Mouse (Mus musculus) heart, embryonic 16.5 days (tissue): ENCODE measurements around the gene Ccdc88a. TPM values are rescaled to one million over a fixed set of nuclear protein-coding genes. Genes with fewer than 3 reads are reported as not detected.

Experiments
- ATAC-seq: fragments of 200-750 bp; cut with Nextera tagmentation; replicated peaks from 2 replicates; pipeline ENCODE4 v1.8.0; 2017; ENCODE audit warnings: moderate number of reproducible peaks; ENCODE audit not compliant: insufficient read depth, low FRiP score; ENCODE audit errors: extremely low read depth
- H3K27ac ChIP-seq: fragments of 300-500 bp; sonication (generic); 2 replicates; pipeline ENCODE4 v1.5.1; 2014; ENCODE audit warnings: mild to moderate bottlenecking, low read length, control low read depth, moderate library complexity
- H3K27me3 ChIP-seq: fragments of 300-500 bp; sonication (generic); 2 replicates; pipeline ENCODE4 v1.6.1; 2014; ENCODE audit warnings: low read length, mixed read lengths; ENCODE audit not compliant: control insufficient read depth, insufficient read depth
- H3K36me3 ChIP-seq: fragments of 300-500 bp; sonication (generic); 2 replicates; pipeline ENCODE4 v1.6.1; 2014; ENCODE audit not compliant: control insufficient read depth, insufficient read depth
- H3K4me1 ChIP-seq: fragments of 300-500 bp; sonication (generic); 2 replicates; pipeline ENCODE4 v1.6.1; 2014; ENCODE audit warnings: low read length, mixed read lengths; ENCODE audit not compliant: control insufficient read depth, insufficient read depth
- H3K4me2 ChIP-seq: fragments of 300-500 bp; sonication (generic); 2 replicates; pipeline ENCODE4 v1.6.1; 2014; ENCODE audit warnings: low read depth, mild to moderate bottlenecking, control low read depth, low read length
- H3K4me3 ChIP-seq: fragments of 300-500 bp; sonication (generic); 2 replicates; pipeline ENCODE4 v1.5.1; 2014; ENCODE audit warnings: mild to moderate bottlenecking, control low read depth, low read length
- H3K9ac ChIP-seq: fragments of 300-500 bp; sonication (generic); 2 replicates; pipeline ENCODE4 v1.6.1; 2014; ENCODE audit warnings: low read length, control low read depth
- H3K9me3 ChIP-seq: fragments of 300-500 bp; sonication (generic); replicated peaks from 2 replicates; pipeline ENCODE4 v1.6.1; 2016; ENCODE audit warnings: low read length; ENCODE audit not compliant: control insufficient read depth
- WGBS: fragments of 180-500 bp; shearing (Covaris S2); extraction: QIAGEN DNeasy Blood & Tissue Kit; methylation state at CpG from one replicate; pipeline ENCODE4 v1.1.7; 2014; 5-methylcytosine and 5-hydroxymethylcytosine counted together
- polyA plus RNA-seq: library from polyadenylated mRNA; unstranded; fragments of >200 nt; fragmentation: Nextera tagmentation; extraction: Ambion mirVana; gene quantifications from 2 replicates; pipeline ENCODE4 v1.2.1, GENCODE M21; 2015

The Ccdc88a gene
- polyA plus RNA-seq: 18.4 and 19.3 TPM in 2 replicates

GRCm38 (mm10) chr11:29373396-29374273 is at the start of gene Ccdc88a:
Gene Ccdc88a, plus strand, starts transcription at chr11:29373658.
- under 1% methylated on average over 95 of the region's 107 CpGs for WGBS

DNA sequence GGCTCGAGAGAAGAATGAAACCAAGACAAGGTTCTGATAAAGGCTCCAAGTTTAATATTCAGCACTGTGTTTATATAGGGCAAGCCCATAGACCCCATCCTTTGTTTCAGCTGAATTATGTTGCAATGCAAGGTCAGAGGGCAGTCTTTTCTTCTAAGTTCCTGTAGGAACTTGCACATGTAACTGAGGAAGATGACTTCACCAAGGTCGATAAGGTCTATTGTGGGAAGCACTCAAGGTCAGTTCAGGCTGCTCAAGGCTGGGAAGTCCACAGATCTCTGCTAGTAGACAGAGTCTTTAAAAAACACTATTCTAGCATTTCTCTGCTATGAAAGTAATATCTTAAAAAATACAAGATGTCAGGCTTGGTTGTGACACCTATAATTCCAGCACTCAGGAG is 38.0 kb upstream of the Ccdc88a start:
- 69% methylated on average over 2 of the region's 2 CpGs for WGBS
- Histone ChIP-seq H3K9me3 (no peaks in the 10 kb centered on the region), H3K36me3 (no peaks in the 10 kb centered on the region)

More at GRCm38 (mm10) chr11:29373396-29374273, at the start of gene Ccdc88a:
- H3K4me3 ChIP-seq: peak within 1 kb of the TSS; percentile 76
- H3K36me3 ChIP-seq: no peaks in the 10 kb centered on the region
- H3K9me3 ChIP-seq: no peaks in the 10 kb centered on the region
- peak within 1 kb of the TSS; percentile 96 for H3K9ac ChIP-seq
- peak within 1 kb of the TSS; percentile 95 for H3K27ac ChIP-seq
- H3K4me1 ChIP-seq: peaks cover 5% of the 10 kb centered on the region
- peak; percentile 93 for ATAC-seq
- H3K27me3 ChIP-seq: no peaks in the 10 kb centered on the region
- peak within 1 kb of the TSS; percentile 82 for H3K4me2 ChIP-seq

DNA sequence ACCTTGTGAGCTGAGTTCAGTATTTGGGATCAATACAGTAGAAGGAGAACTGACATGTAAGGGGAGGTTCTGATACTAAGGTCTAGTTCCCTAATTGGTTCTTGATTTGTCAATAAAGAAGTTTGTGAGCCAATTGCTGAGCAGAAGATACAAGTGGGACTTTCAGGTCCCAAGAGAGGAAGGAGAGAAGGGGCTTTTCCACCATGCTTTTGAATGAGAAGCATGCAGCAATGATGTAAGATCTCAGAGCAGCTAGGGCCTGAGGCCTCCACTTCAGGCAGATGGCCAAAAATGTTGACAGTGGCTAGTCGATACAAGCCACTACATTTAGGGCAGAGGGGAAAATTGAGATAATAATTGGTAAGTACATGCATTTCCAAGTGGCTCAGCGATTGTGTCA is 32.2 kb upstream of the Ccdc88a start:
- 44% methylated on average over 2 of the region's 2 CpGs for WGBS
- H3K4me1 ChIP-seq: no peaks in the 10 kb centered on the region
- H3K27ac ChIP-seq: no peak overlapping the region
- no peak overlapping the region for H3K4me3 ChIP-seq
- H3K9me3 ChIP-seq: no peaks in the 10 kb centered on the region
- no peak overlapping the region for H3K4me2 ChIP-seq
- no peaks in the 10 kb centered on the region for H3K27me3 ChIP-seq
- ATAC-seq: no peak
- H3K36me3 ChIP-seq: no peaks in the 10 kb centered on the region
- H3K9ac ChIP-seq: no peak overlapping the region

More for the DNA sequence above, 38.0 kb upstream of the Ccdc88a start:
- Histone ChIP-seq H3K27me3 (no peaks in the 10 kb centered on the region), H3K27ac (no peak overlapping the region), H3K4me1 (no peaks in the 10 kb centered on the region), H3K4me3 (no peak overlapping the region), H3K4me2 (no peak overlapping the region), H3K9ac (no peak overlapping the region)
- ATAC-seq: no peak

DNA sequence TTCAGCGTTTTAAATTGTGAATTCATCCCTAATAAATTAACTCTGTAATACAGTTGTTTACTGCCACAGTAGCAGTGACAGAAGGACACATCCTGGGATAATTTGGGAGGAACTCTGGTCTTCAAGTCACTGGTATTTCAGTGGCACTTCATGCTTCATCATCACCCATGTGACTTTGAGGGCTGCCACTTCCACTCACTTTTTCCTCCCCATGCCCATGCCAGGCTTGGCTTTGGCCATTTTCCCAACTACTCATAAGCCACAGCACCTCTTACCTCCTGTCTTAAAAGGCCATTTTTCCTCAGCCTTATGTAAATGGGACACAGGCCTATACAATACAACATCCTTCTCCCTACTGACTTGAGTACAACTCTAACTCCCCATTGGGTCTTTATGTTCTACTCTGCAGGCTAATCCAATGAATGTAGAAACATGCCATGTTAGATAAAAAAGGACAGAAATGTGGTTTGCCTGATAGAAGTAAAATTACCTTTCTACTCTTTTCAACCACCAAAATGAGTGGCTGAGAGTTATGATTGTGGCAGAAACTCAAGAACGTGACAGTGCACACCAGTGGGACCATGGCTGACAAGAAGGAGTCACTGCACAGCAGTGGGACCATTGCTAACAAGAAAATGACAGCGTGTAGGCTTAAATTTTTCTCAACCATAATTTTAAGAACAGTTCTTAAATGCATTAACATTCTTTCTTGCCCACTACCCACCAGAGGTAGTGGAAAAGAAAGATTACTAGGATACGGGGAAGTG is 28.4 kb upstream of the Ccdc88a start:
- no peak overlapping the region for H3K4me3 ChIP-seq
- H3K9ac ChIP-seq: no peak overlapping the region
- H3K4me2 ChIP-seq: no peak overlapping the region
- ATAC-seq: no peak
- H3K4me1 ChIP-seq: no peaks in the 10 kb centered on the region
- no peaks in the 10 kb centered on the region for H3K9me3 ChIP-seq
- H3K27ac ChIP-seq: no peak overlapping the region
- no peaks in the 10 kb centered on the region for H3K27me3 ChIP-seq
- H3K36me3 ChIP-seq: no peaks in the 10 kb centered on the region
- 68% methylated on average over 4 of the region's 4 CpGs for WGBS

GRCm38 (mm10) chr11:29345673-29346286 is 27.7 kb upstream of the Ccdc88a start:
- WGBS: 62% methylated on average over 4 of the region's 4 CpGs
- H3K9ac ChIP-seq: no peak overlapping the region
- no peak overlapping the region for H3K4me3 ChIP-seq
- no peak overlapping the region for H3K27ac ChIP-seq
- H3K4me1 ChIP-seq: no peaks in the 10 kb centered on the region
- H3K27me3 ChIP-seq: no peaks in the 10 kb centered on the region
- H3K36me3 ChIP-seq: no peaks in the 10 kb centered on the region
- no peak overlapping the region for H3K4me2 ChIP-seq
- no peaks in the 10 kb centered on the region for H3K9me3 ChIP-seq
- no peak for ATAC-seq

- no peak overlapping the region for H3K4me2 ChIP-seq
- H3K36me3 ChIP-seq: no peaks in the 10 kb centered on the region
- no peak overlapping the region for H3K27ac ChIP-seq
- no peak overlapping the region for H3K9ac ChIP-seq
- 94% methylated on average over 2 of the region's 2 CpGs for WGBS
- no peak overlapping the region for H3K4me3 ChIP-seq
- no peak for ATAC-seq
- H3K27me3 ChIP-seq: no peaks in the 10 kb centered on the region
- no peaks in the 10 kb centered on the region for H3K4me1 ChIP-seq
- H3K9me3 ChIP-seq: no peaks in the 10 kb centered on the region
Measured at GRCm38 (mm10) chr11:29350891-29351290, 22.6 kb upstream of the Ccdc88a start.

DNA sequence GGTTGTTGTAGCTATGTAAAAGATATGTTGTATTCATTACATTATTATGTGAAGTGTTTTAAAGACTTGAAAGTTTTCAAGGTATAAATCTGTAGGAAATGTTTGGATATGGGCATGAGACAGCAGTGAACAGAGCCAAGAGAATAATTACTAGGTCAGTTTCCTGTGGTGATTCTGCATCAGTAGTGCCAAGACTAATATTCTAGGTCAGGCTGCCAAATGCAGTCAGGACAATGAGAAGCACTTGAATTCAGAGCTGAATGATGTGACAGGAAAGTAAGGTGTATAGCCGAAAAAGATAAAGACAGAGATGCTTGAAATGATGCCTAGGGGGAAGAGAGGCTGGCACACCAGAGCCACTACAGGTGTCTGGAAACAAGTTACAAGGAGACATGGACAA is 21.2 kb upstream of the Ccdc88a start:
- Histone ChIP-seq H3K36me3 (no peaks in the 10 kb centered on the region), H3K9ac (no peak overlapping the region), H3K4me2 (no peak overlapping the region), H3K27me3 (no peaks in the 10 kb centered on the region), H3K27ac (no peak overlapping the region), H3K9me3 (no peaks in the 10 kb centered on the region), H3K4me3 (no peak overlapping the region), H3K4me1 (no peaks in the 10 kb centered on the region)
- WGBS: 70% methylated on average over 1 of the region's 1 CpGs
- no peak for ATAC-seq

DNA sequence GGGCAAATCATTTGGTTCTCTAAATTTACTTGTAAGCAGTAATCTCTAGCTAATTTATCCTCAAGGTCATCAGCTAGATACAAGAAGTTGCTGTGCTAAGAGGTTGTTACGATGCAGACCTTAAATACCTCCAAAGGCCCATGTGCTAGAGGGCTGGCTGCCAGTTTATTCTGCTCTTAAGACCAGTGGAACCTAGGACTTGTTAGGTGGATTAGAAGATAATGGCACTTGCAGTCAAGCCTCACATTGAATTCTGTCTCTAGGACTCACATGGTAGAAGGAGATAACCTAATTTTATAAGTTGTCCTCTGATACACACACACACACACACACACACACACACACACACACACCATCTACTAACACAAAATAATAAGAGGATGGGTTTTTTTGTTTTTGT is 5.3 kb upstream of the Ccdc88a start:
- H3K36me3 ChIP-seq: no peaks in the 10 kb centered on the region
- H3K4me2 ChIP-seq: no peak overlapping the region
- no peak overlapping the region for H3K27ac ChIP-seq
- 51% methylated on average over 1 of the region's 1 CpGs for WGBS
- ATAC-seq: no peak
- no peak overlapping the region for H3K9ac ChIP-seq
- no peak overlapping the region for H3K4me3 ChIP-seq
- no peaks in the 10 kb centered on the region for H3K9me3 ChIP-seq
- H3K4me1 ChIP-seq: no peaks in the 10 kb centered on the region
- H3K27me3 ChIP-seq: no peaks in the 10 kb centered on the region

GRCm38 (mm10) chr11:29373050-29373395 is 435 bp upstream of the Ccdc88a start:
- Histone ChIP-seq H3K4me2 (peak overlapping the region; percentile 72), H3K27me3 (no peaks in the 10 kb centered on the region), H3K36me3 (no peaks in the 10 kb centered on the region), H3K9me3 (no peaks in the 10 kb centered on the region), H3K4me3 (peak overlapping the region; percentile 76), H3K4me1 (peaks cover 5% of the 10 kb centered on the region), H3K9ac (peak overlapping the region; percentile 96), H3K27ac (peak overlapping the region; percentile 95)
- ATAC-seq: no peak
- 4% methylated on average over 11 of the region's 11 CpGs for WGBS
